Mouse (Mus musculus): Measurements from ENCODE around the gene Wdr17. TPM values are rescaled to one million over a fixed set of nuclear protein-coding genes. Genes with fewer than 3 reads are reported as not detected.
A peak's percentile ranks its signal among the peaks of the same experiment; 100 is the strongest.
"Not testable (repeated sequence)": the region's sequence is repeated elsewhere in the genome, so short reads cannot be mapped to it uniquely, and the experiment has no call there.

The Wdr17 gene
- polyA plus RNA-seq, 1 experiment from 2014 or later, result 12.3 TPM

- ATAC-seq, result no peak
- no peak overlapping the region for H3K4me3 ChIP-seq
- H3K4me2 ChIP-seq, result no peak overlapping the region
- no peaks in the 10 kb centered on the region for H3K27me3 ChIP-seq
- no peaks in the 10 kb centered on the region for H3K36me3 ChIP-seq (ENCODE audit: poor library complexity, severe bottlenecking)
- no peak overlapping the region for H3K27ac ChIP-seq
- H3K9me3 ChIP-seq (replicated peaks), result no peaks in the 10 kb centered on the region
- H3K4me1 ChIP-seq, result no peaks in the 10 kb centered on the region
- no peak overlapping the region for H3K9ac ChIP-seq
- WGBS, result 85% methylated on average over 2 of the region's 2 CpGs
Observed at GRCm38 (mm10) chr8:54659703-54660102, 227.3 kb downstream of the Wdr17 start.

GRCm38 (mm10) chr8:54638634-54639033, 248.3 kb downstream of the Wdr17 start:
- Histone ChIP-seq H3K9ac (no peak overlapping the region), H3K4me1 (no peaks in the 10 kb centered on the region), H3K27ac (no peak overlapping the region), H3K4me2 (no peak overlapping the region), H3K36me3 (ENCODE audit: poor library complexity, severe bottlenecking) (no peaks in the 10 kb centered on the region), H3K27me3 (no peaks in the 10 kb centered on the region), H3K4me3 (no peak overlapping the region), H3K9me3 (replicated peaks) (no peaks in the 10 kb centered on the region)
- no peak for ATAC-seq
- 42% methylated on average over 4 of the region's 4 CpGs for WGBS

- H3K9me3 ChIP-seq (replicated peaks); H3K27me3 ChIP-seq; H3K36me3 ChIP-seq (ENCODE audit: poor library complexity, severe bottlenecking); H3K4me3 ChIP-seq; H3K4me1 ChIP-seq; ATAC-seq; H3K4me2 ChIP-seq; H3K9ac ChIP-seq; H3K27ac ChIP-seq: not testable (repeated sequence)
- WGBS, result 91% methylated on average over 17 of the region's 17 CpGs
Observed at GRCm38 (mm10) chr8:54616710-54617109, 270.3 kb downstream of the Wdr17 start.

GRCm38 (mm10) chr8:54610238-54610637, 276.7 kb downstream of the Wdr17 start:
- no peaks in the 10 kb centered on the region for H3K9me3 ChIP-seq (replicated peaks)
- no peaks in the 10 kb centered on the region for H3K27me3 ChIP-seq
- H3K4me3 ChIP-seq, result no peak overlapping the region
- H3K27ac ChIP-seq, result no peak overlapping the region
- no peak overlapping the region for H3K4me2 ChIP-seq
- no peaks in the 10 kb centered on the region for H3K4me1 ChIP-seq
- no peak for ATAC-seq
- 78% methylated on average over 4 of the region's 4 CpGs for WGBS
- no peak overlapping the region for H3K9ac ChIP-seq
- no peaks in the 10 kb centered on the region for H3K36me3 ChIP-seq (ENCODE audit: poor library complexity, severe bottlenecking)

- Histone ChIP-seq H3K4me2 (no peak overlapping the region), H3K27ac (no peak overlapping the region), H3K4me1 (no peaks in the 10 kb centered on the region), H3K4me3 (no peak overlapping the region), H3K36me3 (ENCODE audit: poor library complexity, severe bottlenecking) (no peaks in the 10 kb centered on the region), H3K9ac (no peak overlapping the region), H3K9me3 (replicated peaks) (no peaks in the 10 kb centered on the region), H3K27me3 (no peaks in the 10 kb centered on the region)
- ATAC-seq, result no peak
- 90% methylated on average over 2 of the region's 2 CpGs for WGBS
Observed at GRCm38 (mm10) chr8:54609336-54609735, 277.6 kb downstream of the Wdr17 start.

GRCm38 (mm10) chr8:54603440-54603839, 283.5 kb downstream of the Wdr17 start:
- peaks cover 8% of the 10 kb centered on the region; the same call in 1 of the 2 replicates for H3K4me1 ChIP-seq
- no peaks in the 10 kb centered on the region for H3K9me3 ChIP-seq (replicated peaks)
- no peaks in the 10 kb centered on the region for H3K36me3 ChIP-seq (ENCODE audit: poor library complexity, severe bottlenecking)
- WGBS, result 82% methylated on average over 4 of the region's 4 CpGs
- no peak overlapping the region for H3K9ac ChIP-seq
- no peak overlapping the region for H3K4me2 ChIP-seq
- ATAC-seq, result no peak
- H3K27me3 ChIP-seq, result no peaks in the 10 kb centered on the region
- no peak overlapping the region for H3K27ac ChIP-seq
- no peak overlapping the region for H3K4me3 ChIP-seq

- H3K27me3 ChIP-seq, result no peaks in the 10 kb centered on the region
- peaks cover 8% of the 10 kb centered on the region; the same call in 1 of the 2 replicates for H3K4me1 ChIP-seq
- H3K4me3 ChIP-seq, result peak within 1 kb of the TSS; percentile 37
- peak within 1 kb of the TSS; percentile 56 for H3K9ac ChIP-seq
- WGBS, result 4% methylated on average over 21 of the region's 21 CpGs
- H3K36me3 ChIP-seq (ENCODE audit: poor library complexity, severe bottlenecking), result no peaks in the 10 kb centered on the region
- ATAC-seq, result peak; percentile 94
- peak within 1 kb of the TSS; percentile 69 for H3K4me2 ChIP-seq
- H3K27ac ChIP-seq, result no peak within 1 kb of the TSS
- H3K9me3 ChIP-seq (replicated peaks), result no peaks in the 10 kb centered on the region
Observed at GRCm38 (mm10) chr8:54600671-54601251, 286.2 kb downstream of the Wdr17 start, which contains the start of gene Spata4. TSS of gene Spata4 (plus strand) at chr8:54600781.

- H3K9me3 ChIP-seq (replicated peaks), result no peaks in the 10 kb centered on the region
- ATAC-seq, result no peak
- no peak overlapping the region for H3K4me2 ChIP-seq
- no peaks in the 10 kb centered on the region for H3K36me3 ChIP-seq (ENCODE audit: poor library complexity, severe bottlenecking)
- WGBS, result 89% methylated on average over 2 of the region's 2 CpGs
- H3K27ac ChIP-seq, result no peak overlapping the region
- H3K4me1 ChIP-seq, result peaks cover 8% of the 10 kb centered on the region; the same call in 1 of the 2 replicates
- H3K9ac ChIP-seq, result no peak overlapping the region
- no peak overlapping the region for H3K4me3 ChIP-seq
- H3K27me3 ChIP-seq, result no peaks in the 10 kb centered on the region
Observed at GRCm38 (mm10) chr8:54597386-54597785, 289.6 kb downstream of the Wdr17 start.

GRCm38 (mm10) chr8:54596940-54597339, 290.0 kb downstream of the Wdr17 start:
- Histone ChIP-seq H3K27me3 (no peaks in the 10 kb centered on the region), H3K4me2 (no peak overlapping the region), H3K27ac (no peak overlapping the region), H3K4me3 (no peak overlapping the region), H3K36me3 (ENCODE audit: poor library complexity, severe bottlenecking) (no peaks in the 10 kb centered on the region), H3K4me1 (peaks cover 8% of the 10 kb centered on the region; the same call in 1 of the 2 replicates), H3K9ac (no peak overlapping the region), H3K9me3 (replicated peaks) (no peaks in the 10 kb centered on the region)
- 86% methylated on average over 2 of the region's 2 CpGs for WGBS
- no peak for ATAC-seq

GRCm38 (mm10) chr8:54596051-54596450, 290.9 kb downstream of the Wdr17 start:
- Histone ChIP-seq H3K4me3 (no peak overlapping the region), H3K27me3 (no peaks in the 10 kb centered on the region), H3K9ac (no peak overlapping the region), H3K27ac (no peak overlapping the region), H3K36me3 (ENCODE audit: poor library complexity, severe bottlenecking) (no peaks in the 10 kb centered on the region), H3K4me1 (peaks cover 8% of the 10 kb centered on the region; the same call in 1 of the 2 replicates), H3K9me3 (replicated peaks) (no peaks in the 10 kb centered on the region), H3K4me2 (no peak overlapping the region)
- ATAC-seq, result no peak
- 42% methylated on average over 2 of the region's 2 CpGs for WGBS

GRCm38 (mm10) chr8:54594634-54595033, 292.4 kb downstream of the Wdr17 start:
- H3K9me3 ChIP-seq (replicated peaks), result no peaks in the 10 kb centered on the region
- H3K9ac ChIP-seq, result no peak overlapping the region
- no peak overlapping the region for H3K4me2 ChIP-seq
- ATAC-seq, result peak; percentile 50; the same call in 1 of the 2 replicates
- WGBS, result 72% methylated on average over 5 of the region's 5 CpGs
- H3K27ac ChIP-seq, result no peak overlapping the region
- no peak overlapping the region for H3K4me3 ChIP-seq
- no peaks in the 10 kb centered on the region for H3K36me3 ChIP-seq (ENCODE audit: poor library complexity, severe bottlenecking)
- no peaks in the 10 kb centered on the region for H3K4me1 ChIP-seq
- H3K27me3 ChIP-seq, result no peaks in the 10 kb centered on the region

- WGBS, result 50% methylated on average over 1 of the region's 1 CpGs
- H3K4me3 ChIP-seq, result no peak overlapping the region
- H3K27ac ChIP-seq, result no peak overlapping the region
- H3K4me2 ChIP-seq, result no peak overlapping the region
- H3K4me1 ChIP-seq, result no peaks in the 10 kb centered on the region
- H3K36me3 ChIP-seq (ENCODE audit: poor library complexity, severe bottlenecking), result no peaks in the 10 kb centered on the region
- ATAC-seq, result no peak
- H3K9ac ChIP-seq, result no peak overlapping the region
- no peaks in the 10 kb centered on the region for H3K9me3 ChIP-seq (replicated peaks)
- H3K27me3 ChIP-seq, result no peaks in the 10 kb centered on the region
Observed at GRCm38 (mm10) chr8:54582886-54583285, 304.1 kb downstream of the Wdr17 start.

GRCm38 (mm10) chr8:54581436-54581835, 305.5 kb downstream of the Wdr17 start:
- H3K9me3 ChIP-seq (replicated peaks), result no peaks in the 10 kb centered on the region
- H3K9ac ChIP-seq, result no peak overlapping the region
- 90% methylated on average over 3 of the region's 3 CpGs for WGBS
- no peaks in the 10 kb centered on the region for H3K27me3 ChIP-seq
- H3K4me1 ChIP-seq, result no peaks in the 10 kb centered on the region
- H3K27ac ChIP-seq, result no peak overlapping the region
- no peak overlapping the region for H3K4me3 ChIP-seq
- H3K4me2 ChIP-seq, result no peak overlapping the region
- ATAC-seq, result no peak
- no peaks in the 10 kb centered on the region for H3K36me3 ChIP-seq (ENCODE audit: poor library complexity, severe bottlenecking)

Data from forebrain, embryonic 13.5 days (tissue).